In genomic region chr11:34468571-34468970, GRCm38 (mm10) we compare ENCODE assay signal across 20 mouse cellular contexts.
DNase-seq lines count a peak whose midpoint lies in the region; ATAC-seq lines count a peak whose summit lies in the region.
"Had no signal": no experiment of that assay in that cellular context is flagged by ENCODE, and none has a peak within 500 bp of the region (broad histone marks: within the 10 kb centered on the region; RNA-seq: fewer than 3 reads in every experiment).

No protein-coding gene starts in this region.

- no peak overlapping the region for H3K9ac ChIP-seq in kidney, embryonic 16.5 days (replicated peaks; ENCODE audit: low read length)
- H3K9ac ChIP-seq in neural tube, embryonic 13.5 days = no peak overlapping the region
- H3K9ac ChIP-seq: intestine, embryonic 15.5 days; limb, embryonic 12.5 days; liver, embryonic 14.5 days; stomach, embryonic 15.5 days had no signal

- no peak overlapping the region for H3K4me2 ChIP-seq in kidney, embryonic 16.5 days (replicated peaks; ENCODE audit: low read depth, low read length)
- H3K4me2 ChIP-seq in neural tube, embryonic 13.5 days = no peak overlapping the region
- H3K4me2 ChIP-seq: intestine, embryonic 15.5 days; limb, embryonic 12.5 days; stomach, embryonic 15.5 days had no signal

- no peaks in the 10 kb centered on the region for H3K9me3 ChIP-seq in kidney, embryonic 16.5 days (ENCODE audit: low read length)
- no peaks in the 10 kb centered on the region for H3K9me3 ChIP-seq in neural tube, embryonic 13.5 days
- H3K9me3 ChIP-seq: intestine, embryonic 15.5 days; limb, embryonic 12.5 days; stomach, embryonic 15.5 days had no signal

- ATAC-seq in kidney, embryonic 16.5 days (ENCODE audit: low FRiP score, low TSS enrichment) = no peak
- ATAC-seq in neural tube, embryonic 13.5 days (ENCODE audit: low read depth) = no peak
- ATAC-seq: intestine, embryonic 15.5 days had no signal

- peak; percentile 5 to 21 for DNase-seq in cerebellum, postnatal 14 days
- no peak for DNase-seq in cerebellum, adult 9-10 months
- peak; percentile 43 for DNase-seq in kidney, adult 11 months
- no peak for DNase-seq in neural tube, embryonic 10.5 days (ENCODE audit: extremely low spot score, low spot score)
- peak; percentile 21 to 53 for DNase-seq in kidney, postnatal 4 days
- no peak for DNase-seq in adrenal gland, postnatal 36 days
- DNase-seq: adrenal gland, postnatal 25 days; cerebellum, postnatal 36 days; gastrocnemius, adult 2 months; heart, postnatal 4 days; lung, postnatal 10 days; thymus, adult 2 months had no signal

- no peaks in the 10 kb centered on the region for H3K27me3 ChIP-seq in kidney, embryonic 16.5 days (ENCODE audit: insufficient read depth, low read length)
- H3K27me3 ChIP-seq in neural tube, embryonic 13.5 days = no peaks in the 10 kb centered on the region; the same call in 1 of the 2 replicates
- H3K27me3 ChIP-seq: intestine, embryonic 15.5 days; limb, embryonic 12.5 days; stomach, embryonic 15.5 days had no signal

- WGBS in kidney, embryonic 16.5 days = 53% methylated on average over 3 of the region's 3 CpGs
- 35% methylated on average over 3 of the region's 3 CpGs for WGBS in neural tube, embryonic 13.5 days

- H3K4me1 ChIP-seq in kidney, embryonic 16.5 days (ENCODE audit: insufficient read depth, low read length) = no peaks in the 10 kb centered on the region
- H3K4me1 ChIP-seq in neural tube, embryonic 13.5 days (replicated peaks) = peaks cover 12% of the 10 kb centered on the region; the same call in 1 of the 2 replicates
- H3K4me1 ChIP-seq: intestine, embryonic 15.5 days; limb, embryonic 12.5 days; stomach, embryonic 15.5 days had no signal

- no peaks in the 10 kb centered on the region for H3K36me3 ChIP-seq in kidney, embryonic 16.5 days (ENCODE audit: insufficient read depth, low read length)
- no peaks in the 10 kb centered on the region for H3K36me3 ChIP-seq in neural tube, embryonic 13.5 days
- H3K36me3 ChIP-seq: intestine, embryonic 15.5 days; limb, embryonic 12.5 days; stomach, embryonic 15.5 days had no signal

- no peak overlapping the region for H3K27ac ChIP-seq in kidney, embryonic 16.5 days (ENCODE audit: low read length)
- H3K27ac ChIP-seq in neural tube, embryonic 13.5 days (replicated peaks) = peak overlapping the region; percentile 18; the same call in 1 of the 2 replicates
- H3K27ac ChIP-seq: gastrocnemius, adult 2 months; intestine, embryonic 15.5 days; left cerebral cortex, adult 2 months; limb, embryonic 12.5 days; liver, embryonic 14.5 days; stomach, embryonic 15.5 days had no signal

- no peak overlapping the region for H3K4me3 ChIP-seq in kidney, embryonic 16.5 days (ENCODE audit: low read length)
- no peak overlapping the region for H3K4me3 ChIP-seq in neural tube, embryonic 13.5 days
- H3K4me3 ChIP-seq: erythroblast, embryonic 14.5 days; gastrocnemius, adult 2 months; intestine, embryonic 15.5 days; left cerebral cortex, adult 2 months; limb, embryonic 12.5 days; stomach, embryonic 15.5 days had no signal

Comparison
In these comparisons a context has a peak if more than half of its experiments do, and no peak if none do; other contexts are left out.
1. DNase-seq: peak in cerebellum, postnatal 14 days (2 of 2), kidney, adult 11 months (single experiment) and kidney, postnatal 4 days (2 of 2); none in cerebellum, adult 9-10 months (single experiment), neural tube, embryonic 10.5 days (single experiment) and adrenal gland, postnatal 36 days (0 of 2).